Mouse (Mus musculus): ENCODE data around the gene Ccser1.

GRCm38 (mm10) chr6:61301631-61302030, 121.5 kb downstream of the Ccser1 start:
- TF ChIP-seq POLR2A (IDR thresholded peaks at IDR 0.05; ENCODE audit: borderline replicate concordance, extremely low read depth, insufficient read depth, insufficient read length, poor library complexity, severe bottlenecking) (no peak), CTCF (IDR thresholded peaks at IDR 0.05; ENCODE audit: borderline replicate concordance, extremely low read depth, insufficient read depth, insufficient read length) (peak; percentile 44)

Data from brain, embryonic 14.5 days (tissue).